Comparison of ENCODE assay signal across 20 mouse cellular contexts in genomic region chr9:57775026-57775425, GRCm38 (mm10). TPM values are rescaled to one million over a fixed set of nuclear protein-coding genes. Genes with fewer than 3 reads are reported as not detected.
A peak's percentile ranks its signal among the peaks of the same experiment; 100 is the strongest.
DNase-seq lines count a peak whose midpoint lies in the region; ATAC-seq and TF ChIP-seq lines count a peak whose summit lies in the region.
"Had no signal": no experiment of that assay in that cellular context is flagged by ENCODE, and none has a peak within 500 bp of the region (broad histone marks: within the 10 kb centered on the region; RNA-seq: fewer than 3 reads in every experiment).

No protein-coding gene starts in this region.

- ATAC-seq in limb, embryonic 11.5 days (ENCODE audit: insufficient number of reproducible peaks, low FRiP score, low TSS enrichment, low read depth), result no peak
- ATAC-seq in frontal cortex, adult (ENCODE audit: low TSS enrichment), result peak; percentile 85
- ATAC-seq: midbrain, embryonic 15.5 days had no signal

- intact Hi-C loops in left cerebral cortex, adult 2 months (cut with DNase I), result no loop called here
- intact Hi-C loops in gastrocnemius, postnatal 14 days (cut with DNase I; ENCODE audit: low total_unique reads), result loop anchor here (10.0 kb wide), 2 partner anchors 60 to 220 kb away; partner anchors contain the start of gene Arid3b

- 0 out of 2 replicates have a peak overlapping the region, but pooled peaks have one; percentile 21 for H3K27ac ChIP-seq in limb, embryonic 11.5 days (replicated peaks; ENCODE audit: low read depth, low read length)
- H3K27ac ChIP-seq in limb, embryonic 10.5 days, result no peak overlapping the region
- H3K27ac ChIP-seq in left cerebral cortex, adult 2 months, result peak overlapping the region; percentile 91
- H3K27ac ChIP-seq: embryonic facial prominence, embryonic 15.5 days; forebrain, embryonic 12.5 days; heart, embryonic 13.5 days; limb, embryonic 12.5 days; midbrain, embryonic 15.5 days had no signal

- no peak for TF ChIP-seq CTCF in left cerebral cortex, adult 2 months (IDR thresholded peaks at IDR 0.05)

- no peaks in the 10 kb centered on the region for H3K9me3 ChIP-seq in limb, embryonic 11.5 days (ENCODE audit: control insufficient read depth, low read length)
- H3K9me3 ChIP-seq in limb, embryonic 10.5 days (replicated peaks), result no peaks in the 10 kb centered on the region
- H3K9me3 ChIP-seq: embryonic facial prominence, embryonic 15.5 days; forebrain, embryonic 12.5 days; G1E; heart, embryonic 13.5 days; hindbrain, embryonic 10.5 days; limb, embryonic 12.5 days; midbrain, embryonic 15.5 days had no signal

- no peak overlapping the region for H3K4me3 ChIP-seq in limb, embryonic 11.5 days (ENCODE audit: low read depth, low read length)
- H3K4me3 ChIP-seq in limb, embryonic 10.5 days, result no peak overlapping the region
- H3K4me3 ChIP-seq in left cerebral cortex, adult 2 months, result no peak overlapping the region
- H3K4me3 ChIP-seq: embryonic facial prominence, embryonic 15.5 days; forebrain, embryonic 12.5 days; heart, embryonic 13.5 days; hindbrain, embryonic 10.5 days; limb, embryonic 12.5 days; midbrain, embryonic 15.5 days had no signal

- no peaks in the 10 kb centered on the region for H3K4me1 ChIP-seq in limb, embryonic 11.5 days (ENCODE audit: control insufficient read depth, insufficient read depth, low read length)
- H3K4me1 ChIP-seq in limb, embryonic 10.5 days, result peaks cover 19% of the 10 kb centered on the region
- H3K4me1 ChIP-seq: embryonic facial prominence, embryonic 15.5 days; limb, embryonic 12.5 days; midbrain, embryonic 15.5 days had no signal

- no peaks in the 10 kb centered on the region for H3K36me3 ChIP-seq in limb, embryonic 11.5 days (ENCODE audit: control insufficient read depth, insufficient read depth, low read length)
- no peaks in the 10 kb centered on the region for H3K36me3 ChIP-seq in limb, embryonic 10.5 days
- H3K36me3 ChIP-seq: embryonic facial prominence, embryonic 15.5 days; forebrain, embryonic 12.5 days; G1E; heart, embryonic 13.5 days; hindbrain, embryonic 10.5 days; limb, embryonic 12.5 days; midbrain, embryonic 15.5 days had no signal

- WGBS in limb, embryonic 11.5 days, result 71% methylated on average over 5 of the region's 5 CpGs
- 72% methylated on average over 5 of the region's 5 CpGs for WGBS in limb, embryonic 10.5 days

- H3K4me2 ChIP-seq in limb, embryonic 11.5 days (ENCODE audit: low read depth, severe bottlenecking), result no peak overlapping the region
- H3K4me2 ChIP-seq: embryonic facial prominence, embryonic 15.5 days; forebrain, embryonic 12.5 days; heart, embryonic 13.5 days; limb, embryonic 12.5 days; midbrain, embryonic 15.5 days had no signal

- no peak for DNase-seq in limb, embryonic 11.5 days (ENCODE audit: low spot score)
- DNase-seq in limb, embryonic 10.5 days (ENCODE audit: low spot score), result no peak
- peak; percentile 47 to 56 for DNase-seq in left cerebral cortex, adult 2 months (ENCODE audit: extremely low spot score in 1 of 2, low spot score in 2 of 2)
- DNase-seq in right cerebral cortex, postnatal 25 days, result peak; percentile 65
- DNase-seq in gastrocnemius, postnatal 14 days, result no peak
- no peak for DNase-seq in lung, postnatal 14 days
- DNase-seq: adrenal gland, adult 8-10 months; cerebellum, adult 8-10 months; gastrocnemius, postnatal 25 days; lung, adult 18-20 months; lung, postnatal 4 days; thymus, postnatal 4 days had no signal

- H3K9ac ChIP-seq in limb, embryonic 11.5 days (ENCODE audit: low read length), result no peak overlapping the region
- H3K9ac ChIP-seq: embryonic facial prominence, embryonic 15.5 days; forebrain, embryonic 12.5 days; heart, embryonic 13.5 days; midbrain, embryonic 15.5 days had no signal

- no peaks in the 10 kb centered on the region for H3K27me3 ChIP-seq in limb, embryonic 11.5 days (ENCODE audit: control insufficient read depth, insufficient read depth, low read length)
- no peaks in the 10 kb centered on the region for H3K27me3 ChIP-seq in limb, embryonic 10.5 days (ENCODE audit: low read depth, poor library complexity, severe bottlenecking)
- H3K27me3 ChIP-seq: embryonic facial prominence, embryonic 15.5 days; forebrain, embryonic 12.5 days; heart, embryonic 13.5 days; limb, embryonic 12.5 days; midbrain, embryonic 15.5 days had no signal

RNA-seq across cellular contexts. Expression of gene Clk3, which starts 9.4 kb away (rescaled TPM):
- polyA plus RNA-seq in limb, embryonic 11.5 days (2014; fragmentation: Nextera tagmentation; extraction: Ambion mirVana), result 69.4 and 72.2 TPM in 2 replicates
- polyA plus RNA-seq in limb, embryonic 10.5 days (2016; fragmentation: Nextera tagmentation; extraction: Ambion mirVana), result 93.2 and 95.9 TPM in 2 replicates
- total RNA-seq in left cerebral cortex, adult 2 months (2021), result 10 to 100 TPM; 86.8 to 96.3 TPM
- 10 to 100 TPM; 36.2 to 36.5 TPM for total RNA-seq in gastrocnemius, postnatal 14 days (2021)

Comparison
In these comparisons a context has a peak if more than half of its experiments do, and no peak if none do; other contexts are left out.
1. DNase-seq: peak in left cerebral cortex, adult 2 months (2 of 2) and right cerebral cortex, postnatal 25 days (single experiment); none in limb, embryonic 11.5 days (single experiment), limb, embryonic 10.5 days (single experiment), gastrocnemius, postnatal 14 days (single experiment) and lung, postnatal 14 days (single experiment).